Mouse (Mus musculus) mesoderm, embryonic 11.5 days (tissue): Measurements from ENCODE around the gene Dmac2.

Source experiments
- DNase-seq: peaks from one replicate; pipeline ENCODE4 v3.0.0-alpha.2; 2012; ENCODE audit warnings: low read depth, low spot score

The Dmac2 gene

GRCm38 (mm10) chr7:25615706-25616011 is 3.6 kb upstream of the Dmac2 start, which contains the start of gene Erich4:
TSS of gene Erich4 (minus strand) at chr7:25615892.
- no peak for DNase-seq

GRCm38 (mm10) chr7:25617376-25618160 is 1.6 kb upstream of the Dmac2 start:
- no peak for DNase-seq

DNA sequence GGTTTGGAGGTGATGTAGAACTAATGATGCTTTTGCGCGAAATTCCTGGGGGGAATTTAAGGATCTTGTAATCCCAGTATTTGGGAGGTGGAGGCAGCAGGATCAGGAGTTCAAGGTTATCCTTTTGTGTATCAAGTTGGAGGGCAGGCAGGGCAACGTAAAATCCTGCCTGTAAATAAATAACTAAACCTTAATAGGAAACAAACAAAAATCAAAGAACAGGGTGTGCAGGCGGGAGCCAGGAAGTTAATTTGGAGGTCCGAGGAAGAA is 443 bp downstream of the Dmac2 start:
- DNase-seq: no peak

DNA sequence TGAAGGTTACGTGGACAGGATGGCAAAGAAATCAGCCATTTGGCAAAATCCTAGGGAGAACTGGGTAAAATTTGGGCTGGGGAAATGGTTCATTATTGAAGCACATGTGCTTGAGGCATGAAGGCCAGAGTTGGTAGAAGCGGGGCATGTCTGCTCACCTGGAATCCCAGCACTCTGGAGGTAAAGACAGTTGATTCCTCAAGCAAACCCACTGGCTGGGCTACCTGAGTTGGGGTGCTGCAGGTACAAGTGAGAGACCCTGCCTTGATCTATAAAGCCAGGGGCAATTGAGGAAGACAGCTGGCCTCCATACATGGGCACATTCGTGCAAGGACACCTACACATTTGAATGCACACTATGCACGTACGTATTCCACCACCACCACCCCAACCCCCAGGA is 887 bp downstream of the Dmac2 start:
- DNase-seq: no peak

DNA sequence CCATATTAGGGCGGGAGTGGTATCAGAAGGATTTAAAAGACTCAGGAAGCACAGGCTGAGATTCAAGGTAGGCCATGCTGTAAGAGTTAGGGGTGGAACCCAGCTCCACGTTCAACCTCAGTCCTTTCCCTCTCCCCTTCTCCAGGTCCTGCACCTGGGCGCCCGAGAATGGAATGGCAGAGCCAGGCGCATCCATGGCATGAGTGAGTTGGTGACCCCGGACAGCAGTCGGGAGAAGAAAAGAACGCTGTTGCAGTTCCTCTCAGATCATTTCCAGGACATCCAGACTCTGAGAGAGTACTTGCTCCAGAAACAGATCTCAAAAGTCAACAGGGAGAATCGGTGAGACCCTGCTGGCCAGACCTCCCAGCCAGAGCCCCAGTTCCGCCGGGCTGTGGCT is 1.5 kb downstream of the Dmac2 start:
- no peak for DNase-seq

- no peak for DNase-seq
Observed at GRCm38 (mm10) chr7:25623857-25624370, 4.7 kb downstream of the Dmac2 start.

DNA sequence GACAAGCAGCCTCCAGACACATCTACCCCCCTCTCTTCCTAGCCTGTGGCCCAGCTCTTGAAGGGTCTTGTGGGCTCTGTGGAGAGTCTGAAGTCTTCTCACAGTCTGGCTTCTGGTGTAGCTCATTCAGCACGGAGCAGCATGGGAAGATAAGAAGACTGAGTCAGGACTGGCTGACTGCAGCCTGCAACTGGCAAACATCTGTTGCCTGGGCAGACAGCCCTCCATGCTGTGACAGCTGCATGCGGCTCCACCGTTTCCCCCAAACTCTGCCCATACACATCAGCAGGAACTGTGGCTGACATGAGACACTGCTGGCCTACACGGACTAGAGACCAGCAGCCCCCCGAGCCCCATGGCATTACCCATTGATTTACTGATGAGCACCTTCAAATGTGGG is 5.6 kb downstream of the Dmac2 start:
- no peak for DNase-seq

DNA sequence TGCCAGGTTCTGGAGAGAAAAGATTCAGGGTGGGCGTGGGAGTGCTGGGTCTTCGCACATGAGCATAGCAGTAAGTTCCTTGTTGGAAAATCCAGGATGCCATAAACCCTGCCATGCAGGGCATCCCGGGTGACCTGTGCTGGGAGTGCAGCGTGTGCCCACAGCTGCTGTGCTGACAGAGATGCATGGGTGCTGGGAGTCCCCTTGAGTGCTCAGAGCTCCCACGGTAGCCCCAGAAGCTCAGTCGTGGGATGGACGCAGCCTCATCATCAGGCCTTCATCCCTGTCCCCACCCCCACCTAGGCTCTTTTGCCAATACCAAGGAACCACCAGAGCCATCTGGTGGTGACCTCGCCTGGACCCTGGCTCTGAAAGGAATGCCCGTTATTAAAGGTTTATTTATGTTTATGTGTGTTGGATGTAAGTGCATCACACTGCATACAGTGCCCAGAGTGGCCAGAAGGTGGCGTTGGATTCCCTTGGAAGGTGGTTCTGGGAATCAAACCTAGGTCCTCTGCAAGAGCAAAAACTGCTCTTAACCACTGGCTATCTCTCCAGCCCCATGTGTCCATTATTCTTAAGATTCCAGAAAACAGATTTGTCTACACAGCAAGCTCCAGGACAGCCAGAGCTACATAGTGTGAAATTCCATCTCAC is 6.5 kb downstream of the Dmac2 start:
- DNase-seq: no peak

DNA sequence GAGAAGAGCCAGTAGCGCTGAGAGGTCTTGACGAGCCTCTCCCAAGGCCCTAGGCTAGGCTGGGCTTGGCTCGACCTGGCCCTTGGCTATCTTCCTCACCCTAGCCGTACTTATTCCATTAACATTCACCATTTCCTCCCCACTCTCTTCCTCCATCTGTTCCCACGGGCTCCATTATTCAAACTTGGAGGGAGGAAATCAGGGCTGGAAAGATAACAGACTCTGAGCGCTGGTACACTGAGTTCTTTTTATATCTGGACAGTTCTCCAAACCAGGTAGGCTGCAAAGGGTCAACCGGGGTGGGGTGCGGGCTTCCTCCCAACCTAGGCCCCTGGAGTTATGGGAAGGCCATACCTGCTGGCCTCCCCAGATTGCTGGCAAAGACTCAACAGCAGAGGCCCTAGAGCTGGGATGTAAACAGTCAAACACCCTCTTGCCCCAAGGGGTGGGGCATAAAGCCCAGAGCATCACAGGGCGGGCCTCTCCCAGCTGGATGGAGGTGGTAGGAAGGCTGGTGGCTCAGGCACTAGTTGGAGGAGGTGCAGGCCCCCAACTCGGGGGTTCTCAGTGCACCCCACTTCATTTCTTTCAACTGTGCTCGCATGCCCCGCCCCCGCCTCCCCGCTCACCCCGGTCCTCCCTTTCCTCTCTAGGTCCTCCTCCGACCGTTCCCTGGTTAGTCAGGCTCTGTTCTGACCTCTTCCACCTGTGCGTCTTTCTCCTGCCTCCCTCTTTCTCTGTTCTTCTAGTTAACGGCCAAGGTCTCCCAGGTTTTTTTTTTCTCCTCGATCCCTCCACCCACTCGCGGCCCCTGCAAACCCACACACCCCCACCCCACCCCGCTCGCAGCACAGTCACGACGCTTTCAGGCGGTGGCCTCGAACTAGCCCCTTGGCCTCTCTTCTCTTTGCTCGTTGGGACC is 7.6 kb downstream of the Dmac2 start, which contains the start of gene B3gnt8:
Gene B3gnt8, plus strand, starts transcription at position 146 of the 922 bp plus-strand sequence.
- no peak for DNase-seq

GRCm38 (mm10) chr7:25627431-25628322 is 8.5 kb downstream of the Dmac2 start:
- DNase-seq: peak; percentile 35

GRCm38 (mm10) chr7:25628323-25628620 is 9.1 kb downstream of the Dmac2 start:
- no peak for DNase-seq

- no peak for DNase-seq
Observed at GRCm38 (mm10) chr7:25632679-25633078, 13.5 kb downstream of the Dmac2 start.

- DNase-seq: no peak
Observed at GRCm38 (mm10) chr7:25636373-25636772, 17.2 kb downstream of the Dmac2 start.

GRCm38 (mm10) chr7:25637099-25637498 is 17.9 kb downstream of the Dmac2 start:
- DNase-seq: no peak

- no peak for DNase-seq
Observed at GRCm38 (mm10) chr7:25639754-25640153, 20.5 kb downstream of the Dmac2 start.

DNA sequence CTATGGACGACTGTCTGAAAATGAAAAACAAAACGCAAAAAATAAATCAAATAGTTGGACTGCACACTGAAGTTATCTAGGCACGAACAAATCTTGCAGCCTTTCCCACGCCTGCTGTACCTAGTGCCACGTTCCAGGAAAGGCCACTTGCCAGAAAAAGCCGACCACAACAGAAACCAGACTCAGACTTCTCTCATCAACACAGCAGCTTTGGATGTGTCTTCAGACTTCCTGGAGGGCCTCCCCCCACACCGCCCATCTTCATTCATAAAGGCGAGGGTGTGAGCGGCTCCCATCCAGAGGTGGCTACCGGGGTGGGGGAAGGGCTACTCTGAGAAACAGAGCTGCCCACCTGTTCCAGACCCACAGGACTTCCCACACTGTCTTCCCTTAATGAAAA is 24.9 kb downstream of the Dmac2 start:
- DNase-seq: no peak

DNA sequence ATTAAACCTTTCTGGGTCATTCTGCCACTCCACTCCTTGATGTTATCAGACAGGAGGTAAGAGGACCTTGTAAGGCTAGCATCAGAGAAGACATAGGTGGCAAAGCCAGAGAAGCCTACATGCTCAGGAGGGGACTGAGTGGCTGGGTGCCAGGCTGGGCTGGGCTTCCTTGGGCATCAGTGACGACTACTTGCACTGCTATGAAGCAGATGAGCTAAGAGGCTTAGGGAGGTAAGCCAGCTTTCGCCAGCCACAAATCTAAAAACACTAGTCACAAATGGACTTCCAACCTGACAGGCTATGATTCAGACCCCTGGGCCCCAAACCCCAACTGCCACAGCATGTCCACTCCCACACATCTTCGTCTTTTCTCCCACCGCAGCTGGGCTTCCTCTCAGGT is 25.4 kb downstream of the Dmac2 start:
- DNase-seq: no peak

DNA sequence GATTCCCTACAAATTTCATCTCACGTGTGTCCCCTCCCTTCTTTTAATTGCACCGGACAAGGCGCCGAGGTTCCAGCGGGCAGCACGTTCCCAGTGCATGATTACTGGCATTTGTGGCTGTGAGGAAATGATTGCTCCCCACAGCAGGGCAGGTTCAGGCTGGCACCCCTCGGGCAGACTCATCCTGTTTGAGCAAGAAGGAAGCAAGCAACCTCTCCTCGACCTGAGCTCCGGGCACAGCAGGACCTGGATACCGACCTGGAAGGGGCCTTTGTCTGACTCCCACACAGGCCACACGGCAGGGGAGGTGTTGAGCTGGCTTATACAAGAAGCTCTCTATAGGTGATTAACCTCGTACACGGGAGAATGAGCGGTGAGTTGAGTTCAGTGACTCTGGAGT is 25.9 kb downstream of the Dmac2 start:
- DNase-seq: no peak

- DNase-seq: no peak
Observed at GRCm38 (mm10) chr7:25647574-25648123, 28.4 kb downstream of the Dmac2 start.

GRCm38 (mm10) chr7:25649839-25650238 is 30.6 kb downstream of the Dmac2 start:
- no peak for DNase-seq

- DNase-seq: no peak
Observed at GRCm38 (mm10) chr7:25651281-25651680, 32.1 kb downstream of the Dmac2 start.
